Mouse (Mus musculus): ENCODE data around the gene Arhgef19.

Gene Arhgef19

GRCm38 (mm10) chr4:141238492-141239387, 559 bp upstream of the Arhgef19 start:
- no peak for DNase-seq (ENCODE audit: low read depth)

DNA sequence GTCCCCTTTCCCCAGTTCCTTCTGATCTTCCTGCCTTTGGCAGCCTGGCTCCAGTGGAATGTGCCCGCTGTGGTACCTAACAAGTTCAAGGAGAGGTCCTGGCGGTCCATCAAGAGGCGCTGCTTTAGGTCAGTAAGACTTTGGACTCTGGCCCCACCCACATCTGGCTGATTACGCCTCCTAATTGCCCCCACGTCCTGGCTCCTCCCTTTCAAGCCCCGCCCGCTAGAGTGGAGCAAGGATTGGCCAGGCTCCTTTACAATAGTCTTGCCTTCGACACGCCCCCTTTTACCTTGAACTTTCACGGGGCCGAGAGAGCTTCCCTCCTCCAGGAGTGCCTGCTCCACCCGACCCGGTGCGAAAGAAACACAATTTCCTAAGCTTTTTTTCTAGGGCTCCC, 1.3 kb downstream of the Arhgef19 start:
- DNase-seq (ENCODE audit: low read depth), result peak; percentile 58

DNA sequence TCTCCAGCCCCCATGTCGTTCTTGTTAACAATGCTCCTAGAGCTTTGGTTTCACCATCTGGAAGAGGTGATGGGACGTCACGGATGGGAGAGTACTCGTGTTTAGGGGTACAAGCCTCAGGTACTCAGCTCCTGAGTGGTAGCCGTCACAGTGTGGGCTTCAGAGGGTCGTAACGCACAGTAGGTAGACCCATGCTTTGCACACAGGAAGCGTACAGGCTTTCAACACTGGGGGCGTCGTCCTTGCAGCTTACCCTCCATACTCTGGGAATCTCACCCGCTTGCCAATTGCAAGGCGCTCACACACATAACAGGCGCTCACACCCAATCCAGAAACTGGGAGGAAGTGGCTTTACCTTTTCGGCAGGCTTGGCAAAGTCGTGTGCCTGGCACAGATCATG, 2.6 kb downstream of the Arhgef19 start:
- DNase-seq (ENCODE audit: low read depth), result no peak

GRCm38 (mm10) chr4:141242651-141243241, 3.4 kb downstream of the Arhgef19 start:
- DNase-seq (ENCODE audit: low read depth), result no peak

DNA sequence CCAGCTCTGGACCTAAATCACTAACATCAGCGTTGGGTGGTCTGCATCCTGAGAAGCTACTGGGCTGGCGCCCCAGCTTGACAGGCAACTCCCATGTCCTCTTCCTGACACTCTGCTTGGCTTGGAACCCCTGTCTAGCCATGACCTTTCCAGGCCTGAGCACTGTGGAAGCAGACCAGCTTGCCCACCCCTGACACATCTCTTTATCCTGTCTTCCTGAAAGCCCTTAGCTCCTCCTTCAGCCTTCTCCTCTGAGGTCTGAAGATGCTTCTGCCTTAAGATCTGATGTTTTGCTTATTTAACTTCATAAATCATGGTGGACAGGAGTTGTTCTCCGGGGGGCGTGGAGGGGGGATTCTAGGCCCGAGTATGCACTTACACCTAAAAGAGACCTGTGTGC, 4.3 kb downstream of the Arhgef19 start:
- no peak for DNase-seq (ENCODE audit: low read depth)

DNA sequence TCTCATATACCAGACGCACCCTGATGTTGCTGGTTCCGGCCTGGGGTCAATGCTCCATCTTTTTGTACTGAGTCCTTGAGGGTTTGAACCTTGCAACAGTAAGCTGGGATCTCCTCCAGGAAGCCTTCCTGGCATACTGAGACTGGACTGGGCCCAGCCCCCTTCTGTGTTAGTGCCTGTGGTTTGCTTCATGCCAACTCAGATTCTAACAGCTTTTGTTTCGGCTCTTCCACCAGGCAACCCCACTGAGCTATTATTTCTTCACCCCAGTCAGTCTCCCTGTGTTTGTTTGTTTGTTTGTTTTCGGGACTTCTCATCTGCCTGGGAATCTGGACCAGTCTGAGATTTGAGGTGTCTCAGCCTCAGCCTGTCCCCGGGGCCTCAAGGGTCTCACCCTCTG, 5.1 kb downstream of the Arhgef19 start:
- DNase-seq (ENCODE audit: low read depth), result no peak

DNA sequence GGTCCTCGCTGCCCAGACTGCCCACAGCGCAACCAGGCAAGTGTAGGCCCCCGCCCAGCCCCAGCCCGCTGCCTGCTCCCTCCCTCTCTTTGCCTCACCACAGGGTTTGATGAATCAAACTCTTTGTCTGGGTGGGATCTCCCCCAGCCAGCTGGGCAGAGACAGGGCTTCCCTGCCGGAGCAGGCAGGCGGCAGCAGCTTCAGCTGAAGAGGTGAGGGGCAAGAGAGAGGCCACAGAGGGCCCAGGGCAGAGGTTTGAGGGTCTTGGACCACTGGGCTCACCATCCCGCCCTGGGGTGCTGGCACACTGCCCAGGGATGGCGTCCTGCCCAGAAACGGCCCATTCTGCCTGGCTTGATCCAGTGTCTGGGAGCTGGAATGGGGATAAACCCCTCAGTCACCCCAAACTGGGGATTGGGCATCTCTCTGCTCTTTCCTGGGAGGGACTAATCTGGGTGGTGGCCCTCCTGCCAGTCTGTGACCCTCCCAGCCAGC, 5.7 kb downstream of the Arhgef19 start:
- no peak for DNase-seq (ENCODE audit: low read depth)

DNA sequence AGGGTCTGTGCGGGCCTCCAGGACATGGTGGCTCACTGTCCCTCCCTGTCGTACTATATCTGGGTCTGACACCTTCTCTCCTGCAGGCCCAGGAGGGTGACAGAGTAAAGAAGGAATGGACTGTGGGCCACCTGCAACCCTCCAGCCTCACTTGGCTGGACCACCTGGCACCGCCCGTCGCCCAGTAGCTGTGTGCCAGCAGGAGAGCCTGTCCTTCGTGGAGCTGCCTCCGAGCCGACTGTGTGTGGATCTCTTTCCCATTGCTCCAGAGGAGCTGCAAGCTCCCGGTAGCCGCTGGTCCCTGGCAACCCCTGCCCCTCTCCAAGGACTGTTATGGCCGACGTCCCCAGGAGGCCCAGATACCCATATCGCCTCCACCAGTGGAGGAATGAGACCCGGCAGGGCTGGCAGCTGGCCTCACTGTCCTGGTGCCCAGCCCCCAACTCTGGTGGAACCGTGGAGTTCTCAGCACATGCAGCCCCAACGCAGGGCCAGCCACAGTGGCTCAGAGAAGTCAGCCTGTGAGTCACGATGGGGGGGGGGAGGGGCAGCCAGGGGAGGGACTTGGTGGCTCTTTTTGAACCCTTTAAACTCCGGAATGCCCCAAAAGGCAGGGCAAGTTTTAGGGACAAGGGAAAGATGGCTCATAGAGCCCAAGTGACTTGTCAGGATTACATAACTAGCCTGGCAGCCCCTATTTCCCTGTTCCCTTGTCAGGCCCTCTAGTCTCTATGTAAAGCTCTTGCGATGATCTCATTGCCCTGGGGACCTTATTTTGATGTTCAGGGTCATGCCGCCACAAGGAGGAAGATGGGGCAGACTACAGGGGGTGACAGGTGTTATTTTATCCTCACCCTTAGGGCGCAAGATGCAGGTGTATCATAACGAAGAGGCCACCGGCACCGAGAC, 7.0 kb downstream of the Arhgef19 start:
- no peak for DNase-seq (ENCODE audit: low read depth)

- no peak for DNase-seq (ENCODE audit: low read depth)
Observed at GRCm38 (mm10) chr4:141246998-141247350, 7.7 kb downstream of the Arhgef19 start.

DNA sequence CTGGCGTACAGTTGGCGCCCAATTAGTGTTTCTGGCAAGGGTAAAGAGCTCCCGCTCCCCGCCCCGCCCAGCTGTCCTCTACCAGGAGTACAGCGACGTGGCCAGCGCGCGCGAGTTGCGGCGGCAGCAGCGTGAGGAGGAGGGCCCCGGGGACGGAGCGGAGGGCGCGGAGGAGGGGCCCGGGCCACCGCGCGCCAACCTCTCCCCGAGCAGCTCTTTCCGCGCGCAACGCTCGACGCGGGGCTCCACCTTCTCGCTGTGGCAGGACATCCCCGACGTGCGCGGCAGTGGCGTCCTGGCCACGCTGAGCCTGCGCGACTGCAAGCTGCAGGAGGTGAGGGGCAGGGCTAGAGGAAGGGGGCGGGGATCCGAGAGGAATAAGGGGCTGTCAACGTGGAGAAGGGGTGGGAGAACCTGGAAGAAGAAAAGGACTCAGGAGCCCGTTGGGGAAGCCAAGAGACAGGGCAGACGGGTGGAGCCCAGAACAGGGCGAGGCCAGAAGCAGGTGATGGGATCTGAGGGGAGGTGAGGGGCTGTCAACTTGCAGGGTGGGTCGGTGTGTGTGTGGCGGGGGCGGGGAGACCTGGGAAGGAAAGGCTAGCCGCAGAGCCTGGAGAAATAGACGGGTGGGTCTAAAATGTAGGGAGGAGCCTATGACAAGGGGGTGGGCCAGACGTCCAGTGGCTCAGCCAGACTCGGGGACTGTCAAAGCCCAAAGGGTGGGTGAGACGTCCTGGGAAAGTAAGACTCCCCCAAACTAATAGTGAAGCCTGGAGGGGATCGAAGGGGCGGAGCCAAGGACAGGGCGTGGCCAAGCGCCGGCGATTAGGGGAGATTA, 8.7 kb downstream of the Arhgef19 start:
- no peak for DNase-seq (ENCODE audit: low read depth)

DNA sequence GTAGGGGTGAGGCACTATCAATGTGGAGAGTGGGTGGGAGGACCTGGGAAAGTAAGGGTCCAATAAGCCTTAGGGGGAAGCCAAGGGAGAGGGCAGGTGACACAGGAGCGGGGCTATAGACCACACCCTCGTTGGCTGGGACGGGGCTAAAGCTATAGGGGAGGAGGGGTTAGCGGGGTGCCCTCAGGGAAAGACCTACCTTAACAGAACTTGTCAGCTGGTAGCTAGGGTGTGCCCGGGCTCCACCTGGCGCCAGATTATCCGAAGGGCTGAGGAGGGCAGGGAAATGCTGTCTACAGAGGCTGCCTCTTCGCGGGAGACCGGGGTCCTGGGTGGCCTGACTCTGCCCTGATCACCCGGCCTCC, 9.3 kb downstream of the Arhgef19 start:
- no peak for DNase-seq (ENCODE audit: low read depth)

DNA sequence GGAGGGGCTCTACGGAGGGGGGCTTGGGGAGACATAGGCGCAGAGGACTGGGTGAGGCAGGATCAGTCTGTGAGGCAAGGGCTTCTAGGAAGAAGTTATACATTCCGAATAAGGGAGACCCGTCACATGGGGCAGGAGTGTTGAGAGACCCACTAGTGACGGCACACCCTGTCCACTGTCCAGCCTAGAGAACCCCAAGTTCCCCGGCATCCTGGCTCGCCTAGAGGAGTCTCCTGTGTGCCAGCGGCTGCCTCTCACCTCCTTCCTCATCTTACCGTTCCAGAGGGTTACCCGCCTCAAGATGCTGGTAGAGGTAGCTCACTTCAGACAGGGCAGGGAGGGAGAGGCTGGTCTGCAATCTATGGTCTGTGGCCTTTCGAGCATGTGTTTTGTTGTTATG, 10.1 kb downstream of the Arhgef19 start:
- DNase-seq (ENCODE audit: low read depth), result no peak

GRCm38 (mm10) chr4:141251071-141251470, 11.8 kb downstream of the Arhgef19 start:
- no peak for DNase-seq (ENCODE audit: low read depth)

GRCm38 (mm10) chr4:141252641-141253040, 13.3 kb downstream of the Arhgef19 start:
- no peak for DNase-seq (ENCODE audit: low read depth)

- DNase-seq (ENCODE audit: low read depth), result no peak
Observed at GRCm38 (mm10) chr4:141254234-141254633, 14.9 kb downstream of the Arhgef19 start.

DNA sequence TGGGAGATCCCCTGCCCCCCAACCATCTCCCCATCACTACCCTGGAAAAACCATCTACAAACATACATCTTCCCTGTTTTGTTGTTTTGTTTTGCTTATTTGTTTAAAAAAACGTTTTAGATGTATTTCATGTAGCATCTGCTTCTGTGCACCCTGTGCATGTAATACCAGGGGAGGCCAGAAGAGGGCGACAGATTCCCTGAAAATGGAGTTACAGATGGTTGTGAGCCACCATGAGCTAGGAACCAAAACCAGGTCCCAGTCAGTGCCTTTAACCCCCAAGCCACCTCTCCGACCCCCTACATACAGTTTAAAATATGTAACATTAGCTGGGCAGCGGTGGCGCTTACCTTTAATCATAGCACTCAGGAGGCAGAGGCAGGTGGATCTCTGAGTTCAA, 18.1 kb downstream of the Arhgef19 start:
- no peak for DNase-seq (ENCODE audit: low read depth)

GRCm38 (mm10) chr4:141259413-141259812, 20.1 kb downstream of the Arhgef19 start:
- no peak for DNase-seq (ENCODE audit: low read depth)

- DNase-seq (ENCODE audit: low read depth), result no peak
Observed at GRCm38 (mm10) chr4:141260007-141260723, 20.9 kb downstream of the Arhgef19 start.

- DNase-seq (ENCODE audit: low read depth), result no peak
Observed at GRCm38 (mm10) chr4:141262906-141263637, 23.8 kb downstream of the Arhgef19 start.

DNA sequence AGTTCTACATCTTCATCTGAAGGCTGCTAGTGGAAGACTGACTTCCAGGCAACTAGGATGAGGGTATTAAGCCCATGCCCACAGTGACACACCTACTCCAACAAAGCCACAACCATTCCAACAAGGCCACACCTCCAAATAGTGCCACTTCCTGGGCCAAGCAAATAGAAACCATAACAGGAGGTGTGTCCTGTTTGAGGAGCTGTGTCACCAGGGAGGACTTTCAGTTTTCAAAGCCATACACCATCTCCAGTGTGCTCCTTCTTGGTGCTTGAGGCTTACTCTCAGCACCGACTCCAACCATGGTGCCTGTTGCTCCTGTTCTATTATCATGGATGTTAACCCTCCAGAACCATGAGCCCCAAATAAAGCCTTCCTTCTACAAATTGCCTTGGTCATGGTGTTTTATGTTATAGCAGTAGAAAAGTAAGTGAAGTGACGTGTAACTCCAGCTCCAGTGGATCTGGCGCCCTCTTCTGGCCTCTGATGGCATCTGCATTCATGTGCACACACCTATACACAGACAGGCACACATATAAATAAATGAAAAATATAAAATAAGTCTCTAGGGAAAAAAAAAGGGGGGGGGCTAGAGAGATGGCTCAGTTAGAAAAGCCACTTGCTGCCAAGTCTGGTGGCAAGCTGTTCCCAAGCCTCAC, 26.8 kb downstream of the Arhgef19 start:
- no peak for DNase-seq (ENCODE audit: low read depth)
